Comparison of ENCODE assay signal across 20 mouse cellular contexts in the genomic region with DNA sequence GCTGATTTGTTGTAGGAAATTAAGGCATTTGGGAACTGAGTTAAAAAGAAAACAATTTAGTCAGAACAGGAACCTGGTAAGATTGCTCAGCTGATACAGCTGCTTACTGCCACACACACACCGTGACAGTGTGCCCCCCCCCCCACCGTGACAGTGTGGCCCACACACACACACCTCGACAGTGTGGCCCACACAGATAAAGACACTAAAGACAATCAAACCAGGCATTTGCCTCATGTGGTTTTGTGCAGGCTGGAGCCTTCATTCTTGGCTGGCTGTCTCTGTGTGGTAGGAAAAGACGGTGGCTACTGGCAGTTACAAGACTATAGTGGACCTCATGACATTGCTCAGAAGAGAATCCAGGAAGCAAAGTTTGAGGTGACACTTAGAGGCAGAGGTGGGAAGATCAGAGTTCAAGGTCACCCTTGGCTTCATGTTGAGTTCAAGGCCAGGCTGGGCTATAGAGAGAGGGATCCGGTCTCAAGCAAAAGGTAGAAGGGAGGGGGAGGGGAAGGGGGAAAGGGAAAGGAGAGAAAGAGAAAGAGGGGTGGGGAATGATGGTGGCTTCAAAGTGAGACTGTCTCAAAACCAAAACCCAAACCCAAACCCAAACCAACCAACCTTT. TPM values are rescaled to one million over a fixed set of nuclear protein-coding genes. Genes with fewer than 3 reads are reported as not detected.
A peak's percentile ranks its signal among the peaks of the same experiment; 100 is the strongest.
DNase-seq lines count a peak whose midpoint lies in the region; ATAC-seq and TF ChIP-seq lines count a peak whose summit lies in the region.
"Had no signal": no experiment of that assay in that cellular context is flagged by ENCODE, and none has a peak within 500 bp of the region (broad histone marks: within the 10 kb centered on the region; RNA-seq: fewer than 3 reads in every experiment).

No protein-coding gene starts in this region.

- no peak overlapping the region for H3K9ac ChIP-seq in ES-E14 (ENCODE audit: insufficient read depth, low read depth, low read length, poor library complexity, severe bottlenecking)
- no peak overlapping the region for H3K9ac ChIP-seq in liver, embryonic 12.5 days
- H3K9ac ChIP-seq in forebrain, embryonic 11.5 days (ENCODE audit: low read length) = no peak overlapping the region
- H3K9ac ChIP-seq: hindbrain, embryonic 14.5 days; limb, embryonic 12.5 days; lung, embryonic 14.5 days; neural tube, embryonic 12.5 days had no signal

- H3K4me1 ChIP-seq in ES-E14 (ENCODE audit: control insufficient read depth in 2 of 2, insufficient read depth in 2 of 2, low read length in 2 of 2, poor library complexity in 1 of 2) = peaks cover 19 to 28% of the 10 kb centered on the region in 2 experiments
- H3K4me1 ChIP-seq in liver, embryonic 12.5 days = peaks cover 8% of the 10 kb centered on the region
- H3K4me1 ChIP-seq in forebrain, embryonic 11.5 days (replicated peaks; ENCODE audit: control insufficient read depth, insufficient read depth, low read length) = no peaks in the 10 kb centered on the region
- H3K4me1 ChIP-seq: neural tube, embryonic 12.5 days had no signal

- no peak overlapping the region for H3K4me3 ChIP-seq in ES-E14 (ENCODE audit: insufficient read depth in 1 of 2, low read depth in 1 of 2, low read length in 2 of 2, poor library complexity in 1 of 2, severe bottlenecking in 1 of 2)
- H3K4me3 ChIP-seq in liver, embryonic 12.5 days = no peak overlapping the region
- H3K4me3 ChIP-seq in forebrain, embryonic 11.5 days (ENCODE audit: low read depth, low read length) = no peak overlapping the region
- H3K4me3 ChIP-seq: limb, embryonic 12.5 days; neural tube, embryonic 12.5 days had no signal

- in situ Hi-C loops in ES-E14 (cut with MboI; ENCODE audit: low sequenced_read_pairs in 2 of 2, unreplicated experiment in 2 of 2) = no loop called here

- H3K4me2 ChIP-seq in liver, embryonic 12.5 days = no peak overlapping the region
- H3K4me2 ChIP-seq in forebrain, embryonic 11.5 days (ENCODE audit: low read depth, low read length, severe bottlenecking) = no peak overlapping the region
- H3K4me2 ChIP-seq: heart, embryonic 11.5 days; hindbrain, embryonic 14.5 days; limb, embryonic 12.5 days; lung, embryonic 14.5 days; midbrain, embryonic 11.5 days; neural tube, embryonic 12.5 days had no signal

- H3K27ac ChIP-seq in ES-E14 (ENCODE audit: insufficient read depth, low read depth, low read length, poor library complexity, severe bottlenecking) = 0 out of 2 replicates have a peak overlapping the region, but pooled peaks have one; percentile 18
- H3K27ac ChIP-seq in liver, embryonic 12.5 days = peak overlapping the region; percentile 43; the same call in 1 of the 2 replicates
- no peak overlapping the region for H3K27ac ChIP-seq in forebrain, embryonic 11.5 days (ENCODE audit: low read depth, low read length)
- H3K27ac ChIP-seq: hindbrain, embryonic 14.5 days; limb, embryonic 12.5 days; neural tube, embryonic 12.5 days had no signal

- H3K27me3 ChIP-seq in liver, embryonic 12.5 days (replicated peaks) = no peaks in the 10 kb centered on the region
- no peaks in the 10 kb centered on the region for H3K27me3 ChIP-seq in forebrain, embryonic 11.5 days (ENCODE audit: control insufficient read depth, insufficient read depth, low read length)
- H3K27me3 ChIP-seq: limb, embryonic 12.5 days; neural tube, embryonic 12.5 days had no signal

- H3K36me3 ChIP-seq in ES-E14 (ENCODE audit: control insufficient read depth, insufficient read depth, low read length, poor library complexity, severe bottlenecking) = peaks cover 15% of the 10 kb centered on the region; the same call in 1 of the 2 replicates
- H3K36me3 ChIP-seq in liver, embryonic 12.5 days = peaks cover 34% of the 10 kb centered on the region
- no peaks in the 10 kb centered on the region; the same call in 1 of the 2 replicates for H3K36me3 ChIP-seq in forebrain, embryonic 11.5 days (ENCODE audit: control insufficient read depth, insufficient read depth, low read length)

- peak; percentile 23 for ATAC-seq in activated CD4-positive, CD25-positive, alpha-beta regulatory T cell, adult 4 months
- peak; percentile 68 for ATAC-seq in liver, embryonic 12.5 days
- peak; percentile 95 for ATAC-seq in megakaryocyte-erythroid progenitor cell, adult 5-6 weeks (replicated peaks; ENCODE audit: low FRiP score, low TSS enrichment, poor library complexity, severe bottlenecking)
- ATAC-seq in forebrain, embryonic 11.5 days (replicated peaks; ENCODE audit: low FRiP score) = no peak
- ATAC-seq: intestine, embryonic 16.5 days had no signal

- no peaks in the 10 kb centered on the region for H3K9me3 ChIP-seq in ES-E14 (ENCODE audit: control insufficient read depth, insufficient read depth, low read depth, low read length)
- H3K9me3 ChIP-seq in liver, embryonic 12.5 days (replicated peaks) = no peaks in the 10 kb centered on the region
- no peaks in the 10 kb centered on the region for H3K9me3 ChIP-seq in forebrain, embryonic 11.5 days (ENCODE audit: control insufficient read depth, low read length)
- H3K9me3 ChIP-seq: limb, embryonic 12.5 days; neural tube, embryonic 12.5 days had no signal

- WGBS in liver, embryonic 12.5 days (ENCODE audit: insufficient replicate concordance) = 33% methylated on average over 5 of the region's 5 CpGs
- WGBS in forebrain, embryonic 11.5 days = 84% methylated on average over 5 of the region's 5 CpGs

- DNase-seq in ES-E14 (ENCODE audit: low read depth, low spot score) = no peak
- no peak for DNase-seq in forebrain, embryonic 11.5 days (ENCODE audit: low spot score)
- no peak for DNase-seq in cerebellum, adult 11 months
- no peak for DNase-seq in right cerebral cortex, postnatal 14 days
- no peak for DNase-seq in layer of hippocampus, adult 18-20 months (ENCODE audit: low spot score in 2 of 2)
- DNase-seq: cerebellum, postnatal 14 days; embryo, embryonic 11 days; heart, postnatal 10 days; lung, embryonic 14.5 days; lung, postnatal 4 days; thymus, postnatal 4 days had no signal

TF ChIP-seq in ES-E14, 5 proteins besides CTCF, POLR2A, EP300 and RAD21:
- TF ChIP-seq CHD2 (IDR thresholded peaks at IDR 0.05; ENCODE audit: low read depth, low read length) = no peak
- TF ChIP-seq MAFK (IDR thresholded peaks at IDR 0.05; ENCODE audit: insufficient read depth, low read depth, low read length) = no peak
- no peak for TF ChIP-seq ZC3H11A (IDR thresholded peaks at IDR 0.05; ENCODE audit: borderline replicate concordance, low read depth, low read length)
- TF ChIP-seq HCFC1 (IDR thresholded peaks at IDR 0.05; ENCODE audit: borderline replicate concordance, insufficient read depth, low read length) = no peak
- TF ChIP-seq ZNF384 (IDR thresholded peaks at IDR 0.05; ENCODE audit: low read depth, low read length) = no peak

RNA-seq across cellular contexts. Expression of a gene that starts 24.7 kb away (rescaled TPM):
- total RNA-seq in ES-E14 (2012; rRNA removed) = 11.0 and 14.6 TPM in 2 replicates
- polyA plus RNA-seq in activated CD4-positive, CD25-positive, alpha-beta regulatory T cell, adult 4 months (2017; shearing (Covaris generic)) = 1 to 10 TPM; 3.9 to 4.1 TPM
- polyA plus RNA-seq in liver, embryonic 12.5 days (2016; fragmentation: Nextera tagmentation; extraction: Ambion mirVana) = 6.9 and 7.3 TPM in 2 replicates
- total RNA-seq in megakaryocyte-erythroid progenitor cell, adult 5-6 weeks (2014; fragmentation: Nextera tagmentation) = 14.0 and 23.7 TPM in 2 replicates
- 6.7 and 7.2 TPM in 2 replicates for total RNA-seq in megakaryocyte-erythroid progenitor cell, adult 5-6 weeks (2017)
- polyA plus RNA-seq in forebrain, embryonic 11.5 days (2014; fragmentation: Nextera tagmentation; extraction: Ambion mirVana) = 13.5 and 16.4 TPM in 2 replicates
- 1 to 10 TPM; 5.7 to 6.2 TPM for total RNA-seq in layer of hippocampus, adult 18-20 months (2021)

RNA-seq across cellular contexts. Expression of a gene that starts 26.9 kb away (rescaled TPM):
- total RNA-seq in ES-E14 (2012; rRNA removed) = 112 and 255 TPM in 2 replicates
- 100 to 1,000 TPM; 244 to 264 TPM for polyA plus RNA-seq in activated CD4-positive, CD25-positive, alpha-beta regulatory T cell, adult 4 months (2017; shearing (Covaris generic))
- 147 and 157 TPM in 2 replicates for polyA plus RNA-seq in liver, embryonic 12.5 days (2016; fragmentation: Nextera tagmentation; extraction: Ambion mirVana)
- total RNA-seq in megakaryocyte-erythroid progenitor cell, adult 5-6 weeks (2014; fragmentation: Nextera tagmentation) = 42.6 and 55.5 TPM in 2 replicates
- total RNA-seq in megakaryocyte-erythroid progenitor cell, adult 5-6 weeks (2017) = 29.1 and 32.9 TPM in 2 replicates
- polyA plus RNA-seq in forebrain, embryonic 11.5 days (2014; fragmentation: Nextera tagmentation; extraction: Ambion mirVana) = 272 and 278 TPM in 2 replicates
- total RNA-seq in layer of hippocampus, adult 18-20 months (2021) = 100 to 1,000 TPM; 212 to 219 TPM

RNA-seq across cellular contexts. Expression of a gene that starts 33.7 kb away (rescaled TPM):
- 30.3 and 38.5 TPM in 2 replicates for total RNA-seq in ES-E14 (2012; rRNA removed)
- polyA plus RNA-seq in activated CD4-positive, CD25-positive, alpha-beta regulatory T cell, adult 4 months (2017; shearing (Covaris generic)) = 1 to 10 TPM; 1.4 to 1.8 TPM
- 3.0 and 3.6 TPM in 2 replicates for polyA plus RNA-seq in liver, embryonic 12.5 days (2016; fragmentation: Nextera tagmentation; extraction: Ambion mirVana)
- total RNA-seq in megakaryocyte-erythroid progenitor cell, adult 5-6 weeks (2014; fragmentation: Nextera tagmentation) = 2.5 and 3.9 TPM in 2 replicates
- total RNA-seq in megakaryocyte-erythroid progenitor cell, adult 5-6 weeks (2017) = 1.6 and 2.1 TPM in 2 replicates
- 19.9 and 22.2 TPM in 2 replicates for polyA plus RNA-seq in forebrain, embryonic 11.5 days (2014; fragmentation: Nextera tagmentation; extraction: Ambion mirVana)
- total RNA-seq in layer of hippocampus, adult 18-20 months (2021) = 10 to 100 TPM; 12.4 to 14.8 TPM

RNA-seq across cellular contexts. Expression of a gene that starts 43.8 kb away (rescaled TPM):
- total RNA-seq in ES-E14 (2012; rRNA removed) = 218 and 267 TPM in 2 replicates
- 100 to 1,000 TPM; 142 to 152 TPM for polyA plus RNA-seq in activated CD4-positive, CD25-positive, alpha-beta regulatory T cell, adult 4 months (2017; shearing (Covaris generic))
- polyA plus RNA-seq in liver, embryonic 12.5 days (2016; fragmentation: Nextera tagmentation; extraction: Ambion mirVana) = 162 and 163 TPM in 2 replicates
- total RNA-seq in megakaryocyte-erythroid progenitor cell, adult 5-6 weeks (2014; fragmentation: Nextera tagmentation) = 164 and 171 TPM in 2 replicates
- total RNA-seq in megakaryocyte-erythroid progenitor cell, adult 5-6 weeks (2017) = 220 and 274 TPM in 2 replicates
- 261 and 263 TPM in 2 replicates for polyA plus RNA-seq in forebrain, embryonic 11.5 days (2014; fragmentation: Nextera tagmentation; extraction: Ambion mirVana)
- total RNA-seq in layer of hippocampus, adult 18-20 months (2021) = 10 to 100 TPM; 81.0 to 91.2 TPM

RNA-seq across cellular contexts. Expression of a gene that starts 43.8 kb away (rescaled TPM):
- total RNA-seq in ES-E14 (2012; rRNA removed) = 5.3 and 9.7 TPM in 2 replicates
- 1 to 10 TPM; 9.0 to 9.3 TPM for polyA plus RNA-seq in activated CD4-positive, CD25-positive, alpha-beta regulatory T cell, adult 4 months (2017; shearing (Covaris generic))
- polyA plus RNA-seq in liver, embryonic 12.5 days (2016; fragmentation: Nextera tagmentation; extraction: Ambion mirVana) = 9.8 and 10.8 TPM in 2 replicates
- 11.3 and 12.0 TPM in 2 replicates for total RNA-seq in megakaryocyte-erythroid progenitor cell, adult 5-6 weeks (2014; fragmentation: Nextera tagmentation)
- 14.5 and 16.8 TPM in 2 replicates for total RNA-seq in megakaryocyte-erythroid progenitor cell, adult 5-6 weeks (2017)
- polyA plus RNA-seq in forebrain, embryonic 11.5 days (2014; fragmentation: Nextera tagmentation; extraction: Ambion mirVana) = 33.6 and 33.9 TPM in 2 replicates
- 10 to 100 TPM; 42.9 to 43.9 TPM for total RNA-seq in layer of hippocampus, adult 18-20 months (2021)
